Mouse (Mus musculus) kidney, adult 2 months (tissue): ENCODE measurements around the gene Zbtb4. TPM values are rescaled to one million over a fixed set of nuclear protein-coding genes. Genes with fewer than 3 reads are reported as not detected.
A peak's percentile ranks its signal among the peaks of the same experiment; 100 is the strongest.

ENCODE experiments used
- DNase-seq: peaks from one replicate; pipeline ENCODE4 v3.0.0; 2021
- H3K27ac ChIP-seq: fragments of 200-500 bp; 2 replicates; pipeline ENCODE4 v1.5.1; 2012; ENCODE audit warnings: low read depth, low read length, control low read depth, inconsistent platforms; ENCODE audit not compliant: insufficient read depth
- H3K27me3 ChIP-seq: fragments of 200-500 bp; replicated peaks from 2 replicates; pipeline ENCODE4 v1.6.1; 2012; ENCODE audit warnings: mild to moderate bottlenecking, moderate library complexity, low read length, inconsistent platforms; ENCODE audit not compliant: control insufficient read depth, insufficient read depth
- H3K36me3 ChIP-seq: fragments of 200-500 bp; 2 replicates; pipeline ENCODE4 v1.6.1; 2012; ENCODE audit warnings: mild to moderate bottlenecking, moderate library complexity, low read length, inconsistent platforms; ENCODE audit not compliant: control insufficient read depth, insufficient read depth
- H3K4me1 ChIP-seq: fragments of 200-500 bp; 2 replicates; pipeline ENCODE4 v1.6.1; 2011; ENCODE audit warnings: low read length; ENCODE audit not compliant: control insufficient read depth, insufficient read depth
- H3K4me3 ChIP-seq: fragments of 200-500 bp; 2 replicates; pipeline ENCODE4 v1.5.1; 2011; ENCODE audit warnings: mild to moderate bottlenecking, low read depth, low read length, control low read depth; ENCODE audit not compliant: insufficient read depth
- CTCF ChIP-seq: fragments of 200-500 bp; conservative IDR thresholded peaks from 2 replicates; pipeline ENCODE4 v1.5.1; 2011; ENCODE audit warnings: low read depth, mild to moderate bottlenecking, control low read depth, low read length, moderate library complexity, mixed read lengths; ENCODE audit not compliant: insufficient read depth, insufficient read length
- POLR2A ChIP-seq: fragments of 200-500 bp; IDR thresholded peaks from one replicate; pipeline ENCODE4 v1.6.1; 2011; ENCODE audit warnings: low read depth, low read length, control low read depth
- WGBS: fragments of 180-500 bp; shearing (Covaris S2); methylation state at CpG from one replicate; pipeline ENCODE4 v1.1.7; 2018; 5-methylcytosine and 5-hydroxymethylcytosine counted together
- polyA plus RNA-seq: library from polyadenylated mRNA; depleted of rRNA; stranded (reverse); fragments of >200 nt; gene quantifications from 2 replicates; pipeline ENCODE4 v1.2.3, GENCODE M21; 2012

Zbtb4 gene
- polyA plus RNA-seq, 1 experiment: 22.3 TPM

- no peaks in the 10 kb centered on the region; the same call in 1 of the 2 replicates for H3K27me3 ChIP-seq
- peaks cover 20% of the 10 kb centered on the region for H3K4me1 ChIP-seq
- H3K27ac ChIP-seq: no peak overlapping the region
- 2% methylated on average over 36 of the region's 36 CpGs for WGBS
- H3K36me3 ChIP-seq: no peaks in the 10 kb centered on the region
- peak overlapping the region; percentile 42 for H3K4me3 ChIP-seq
- no peak for TF ChIP-seq POLR2A
- no peak for TF ChIP-seq CTCF
- peak; percentile 49 for DNase-seq
These were observed 34.9 kb downstream of the Zbtb4 start for GRCm38 (mm10) chr11:69800392-69801197.

DNA sequence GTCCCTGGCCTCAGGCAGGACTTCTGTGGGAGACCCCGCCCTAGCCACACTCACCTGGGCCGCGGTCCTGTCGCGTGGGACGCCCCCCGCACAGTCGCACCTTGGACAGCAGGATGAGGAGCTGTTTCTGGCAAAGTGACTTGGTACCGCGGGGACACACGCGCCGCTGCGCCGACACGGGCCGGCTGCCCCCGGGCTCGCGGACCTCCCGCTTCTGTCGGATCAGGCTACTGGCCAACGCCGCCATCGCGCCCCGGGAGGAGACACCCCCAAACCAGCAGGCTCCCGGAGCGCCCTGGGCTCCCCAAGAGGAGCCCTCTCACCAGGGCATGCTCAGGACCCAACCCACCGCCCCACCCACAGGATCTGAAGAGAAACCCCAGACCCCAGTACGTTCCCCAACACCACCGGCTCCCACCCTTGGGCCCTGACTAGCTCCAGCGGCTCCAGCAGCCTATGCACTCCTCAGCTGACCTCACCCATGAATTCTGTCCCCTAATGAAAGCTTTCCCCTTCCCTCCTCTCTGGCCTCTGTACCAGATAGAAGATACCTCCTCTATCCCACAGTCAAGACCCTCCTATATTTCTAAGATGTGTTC, 35.8 kb downstream of the Zbtb4 start, which contains the start of gene Fgf11:
Gene Fgf11 (minus strand): TSS at position 479 of the 599 bp plus-strand sequence.
- Histone ChIP-seq H3K4me1 (peaks cover 20% of the 10 kb centered on the region), H3K4me3 (peak within 1 kb of the TSS; percentile 45), H3K36me3 (no peaks in the 10 kb centered on the region), H3K27ac (no peak within 1 kb of the TSS), H3K27me3 (no peaks in the 10 kb centered on the region; the same call in 1 of the 2 replicates)
- DNase-seq: no peak
- no peak for TF ChIP-seq POLR2A
- TF ChIP-seq CTCF: no peak
- WGBS: 4% methylated on average over 33 of the region's 33 CpGs

GRCm38 (mm10) chr11:69802648-69803105, 37.0 kb downstream of the Zbtb4 start:
- Histone ChIP-seq H3K4me1 (peaks cover 20% of the 10 kb centered on the region), H3K27ac (no peak overlapping the region), H3K36me3 (no peaks in the 10 kb centered on the region), H3K27me3 (no peaks in the 10 kb centered on the region; the same call in 1 of the 2 replicates), H3K4me3 (peak overlapping the region; percentile 45)
- 2% methylated on average over 33 of the region's 33 CpGs for WGBS
- peak; percentile 87 for DNase-seq
- TF ChIP-seq POLR2A: no peak
- TF ChIP-seq CTCF: no peak

- TF ChIP-seq POLR2A (no peak), CTCF (no peak)
- Histone ChIP-seq H3K4me3 (peak overlapping the region; percentile 45), H3K27ac (no peak overlapping the region), H3K4me1 (peaks cover 20% of the 10 kb centered on the region), H3K36me3 (no peaks in the 10 kb centered on the region), H3K27me3 (no peaks in the 10 kb centered on the region; the same call in 1 of the 2 replicates)
- no peak for DNase-seq
- WGBS: 5% methylated on average over 12 of the region's 12 CpGs
These were observed 37.6 kb downstream of the Zbtb4 start for GRCm38 (mm10) chr11:69803328-69803727.

DNA sequence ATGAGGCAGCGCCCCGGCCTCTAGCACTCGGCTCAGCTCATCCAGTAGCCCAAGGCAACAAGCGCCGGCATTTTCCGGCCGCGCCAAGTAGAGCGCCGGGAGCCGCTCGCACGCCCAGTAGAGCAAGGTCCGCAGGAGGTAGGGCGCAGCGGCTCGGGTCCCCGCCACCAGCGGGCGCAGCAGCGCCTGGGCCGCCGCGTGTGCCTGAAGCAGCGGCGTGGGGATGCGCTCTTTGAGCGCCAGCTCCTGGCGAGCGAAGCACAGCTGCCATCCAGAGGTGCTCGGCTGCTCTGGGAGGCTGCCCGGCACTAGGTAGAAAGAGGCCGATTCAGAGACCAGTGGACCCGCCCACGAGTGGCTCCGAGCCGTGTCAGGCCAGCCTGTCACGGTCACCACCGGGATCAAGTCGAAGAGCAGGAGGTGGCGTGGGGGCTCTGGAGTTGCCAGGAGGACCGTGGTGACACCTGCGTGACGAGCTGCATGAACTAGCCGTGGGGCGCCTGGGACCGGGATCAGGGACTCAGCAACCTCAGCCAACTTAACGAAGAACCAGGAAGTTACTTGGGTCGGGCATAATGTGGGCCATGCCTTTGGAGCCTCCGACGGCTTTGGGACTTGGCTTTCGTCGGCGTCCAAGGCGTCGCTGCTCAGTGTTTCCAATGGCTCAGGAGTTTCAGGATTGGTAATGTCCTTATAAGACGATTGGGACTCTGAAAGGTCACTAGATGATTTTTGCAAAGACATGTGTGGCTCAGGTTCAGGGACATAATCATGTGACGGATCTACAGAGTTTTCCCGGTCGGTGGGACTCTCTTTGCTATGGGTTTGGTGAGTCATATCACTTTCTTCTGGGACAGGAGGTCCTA, 38.3 kb downstream of the Zbtb4 start:
- TF ChIP-seq CTCF: peak; percentile 57
- no peak for TF ChIP-seq POLR2A
- peaks cover 20% of the 10 kb centered on the region for H3K4me1 ChIP-seq
- peak; percentile 90 for DNase-seq

DNA sequence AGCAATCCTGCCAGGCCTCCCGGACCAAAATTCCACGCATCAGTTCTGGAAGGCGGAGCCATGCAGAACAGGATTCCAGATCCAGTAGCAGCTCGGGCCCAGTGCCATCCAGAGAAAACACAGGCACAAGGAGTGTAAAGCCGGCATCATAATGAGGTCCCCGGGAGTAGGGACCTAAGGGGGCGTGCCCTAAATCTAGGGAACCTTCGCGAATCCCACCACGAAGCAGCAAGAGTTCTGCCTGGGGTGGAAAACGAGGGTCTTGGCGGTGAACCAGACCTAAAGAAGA, 38.9 kb downstream of the Zbtb4 start:
- 0 out of 2 replicates have a peak overlapping the region, but pooled peaks have one; percentile 17 for H3K27ac ChIP-seq
- peaks cover 20% of the 10 kb centered on the region for H3K4me1 ChIP-seq
- H3K4me3 ChIP-seq: peak overlapping the region; percentile 45
- peak; percentile 67 for DNase-seq
- no peak for TF ChIP-seq CTCF
- TF ChIP-seq POLR2A: no peak
- no peaks in the 10 kb centered on the region for H3K36me3 ChIP-seq
- 11% methylated on average over 12 of the region's 12 CpGs for WGBS
- no peaks in the 10 kb centered on the region; the same call in 1 of the 2 replicates for H3K27me3 ChIP-seq

More for the DNA sequence above, 38.3 kb downstream of the Zbtb4 start:
- Histone ChIP-seq H3K36me3 (no peaks in the 10 kb centered on the region), H3K27ac (peak overlapping the region; percentile 18; the same call in 1 of the 2 replicates), H3K4me3 (peak overlapping the region; percentile 45), H3K27me3 (no peaks in the 10 kb centered on the region; the same call in 1 of the 2 replicates)
- WGBS: 2% methylated on average over 60 of the region's 60 CpGs
